Mouse (Mus musculus) gastrocnemius, postnatal 25 days (tissue): ENCODE results near the gene Bloc1s4. TPM values are rescaled to one million over a fixed set of nuclear protein-coding genes. Genes with fewer than 3 reads are reported as not detected.
A peak's percentile ranks its signal among the peaks of the same experiment; 100 is the strongest.

ENCODE experiments used
- DNase-seq: peaks from one replicate; pipeline ENCODE4 v3.0.0; 2022
- total RNA-seq, 2 experiments: library from RNA; stranded (reverse); gene quantifications; 1 replicate in 1 of 2; 2 replicates in 1 of 2; pipeline ENCODE4 v1.2.3; 2021

The Bloc1s4 gene
- total RNA-seq, 2 experiments from 2014 or later, result 6.9 to 8.1 TPM

DNA sequence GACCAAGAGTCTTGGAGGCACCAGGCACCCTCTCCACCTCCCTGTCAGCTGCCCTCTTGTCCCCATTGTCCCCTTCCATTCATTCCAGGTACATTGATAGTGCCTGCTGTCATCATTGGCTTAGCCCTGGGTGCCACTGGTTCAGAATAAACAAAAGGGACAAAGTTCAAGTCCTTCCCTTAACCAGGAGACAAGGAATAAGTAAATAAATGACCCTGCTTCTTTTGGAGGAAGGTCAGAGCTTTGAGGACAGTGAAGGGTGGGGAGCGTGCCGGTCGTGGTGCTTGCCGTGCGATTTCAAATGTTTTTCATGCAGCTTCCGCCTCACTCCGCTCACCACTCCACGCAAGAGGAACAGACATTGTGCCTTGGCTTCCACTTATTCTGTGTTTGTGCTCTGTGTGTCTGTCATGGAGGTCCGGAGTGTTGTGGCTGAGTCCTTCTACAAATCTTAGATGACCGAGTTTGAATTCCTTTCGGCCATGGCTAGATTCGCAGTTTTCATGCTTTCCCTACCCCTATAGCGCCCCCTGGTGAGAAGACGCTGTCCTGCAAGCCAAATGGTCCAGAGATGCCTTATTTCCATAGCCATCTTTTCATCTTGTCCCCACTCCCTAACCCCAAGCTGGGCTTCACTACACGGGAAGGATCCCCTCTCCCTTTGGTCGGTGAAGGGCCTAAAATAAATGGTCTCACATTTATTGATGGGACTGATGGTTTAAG is 6.2 kb downstream of the Bloc1s4 start:
- peak; percentile 48 for DNase-seq

DNA sequence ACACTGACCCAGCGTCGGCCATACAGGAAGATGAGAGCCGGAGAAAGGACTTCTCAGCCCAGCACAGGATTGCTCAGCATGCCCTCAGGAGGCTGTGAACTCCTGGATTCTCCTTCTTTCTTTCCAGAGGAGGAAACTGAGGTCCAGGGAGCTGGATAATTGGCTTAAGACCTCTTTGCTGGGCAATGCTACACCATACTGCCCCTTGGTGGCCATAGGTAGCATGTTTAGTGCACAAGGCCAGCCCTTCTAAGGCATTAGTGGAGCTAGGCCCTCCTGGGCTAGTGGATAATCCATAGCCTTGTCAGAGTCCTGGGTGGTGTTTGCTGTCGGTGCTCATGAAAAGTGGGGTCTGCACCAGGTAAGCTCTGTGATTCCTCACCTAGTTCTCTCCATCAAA is 8.6 kb downstream of the Bloc1s4 start:
- no peak for DNase-seq

DNA sequence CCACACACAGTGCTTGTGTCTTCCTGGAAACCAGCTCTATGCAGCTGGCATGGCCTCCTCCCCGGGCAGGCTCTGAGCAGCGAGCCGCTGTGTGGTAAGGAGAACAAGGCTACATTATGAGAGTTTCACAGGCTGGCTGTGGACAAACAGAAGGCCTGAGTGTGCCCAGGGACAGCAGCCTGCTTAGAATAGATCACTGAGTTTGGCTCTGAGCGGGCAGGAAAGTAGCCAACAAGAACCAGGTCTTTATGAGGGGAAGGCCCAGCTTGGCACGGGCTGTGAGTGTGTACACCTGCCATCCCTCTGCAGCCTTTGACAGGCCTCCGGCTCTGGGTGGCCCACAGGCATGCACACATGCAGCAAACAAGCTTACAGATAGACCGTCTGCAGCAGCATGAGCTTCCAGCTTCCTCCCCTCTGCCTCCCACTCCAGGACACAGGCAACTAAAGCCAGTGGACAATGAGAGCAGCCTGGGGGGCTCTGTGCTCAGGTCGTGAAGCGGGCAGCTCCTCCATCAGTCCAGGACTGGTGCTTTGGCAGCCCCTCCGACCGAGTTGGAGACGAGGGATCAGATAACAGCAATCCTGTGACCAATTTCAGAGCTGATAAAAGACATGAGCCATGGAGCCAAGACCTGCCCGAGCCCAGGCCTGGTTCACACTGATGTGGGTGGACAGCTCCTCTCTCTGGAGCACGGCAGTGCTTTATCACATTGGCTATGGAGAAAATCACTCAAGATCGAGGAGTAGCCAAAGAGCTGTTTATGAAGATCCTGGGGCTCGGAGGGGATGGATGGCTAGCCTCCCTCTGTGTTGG is 9.4 kb downstream of the Bloc1s4 start:
- DNase-seq, result peak; percentile 67

DNA sequence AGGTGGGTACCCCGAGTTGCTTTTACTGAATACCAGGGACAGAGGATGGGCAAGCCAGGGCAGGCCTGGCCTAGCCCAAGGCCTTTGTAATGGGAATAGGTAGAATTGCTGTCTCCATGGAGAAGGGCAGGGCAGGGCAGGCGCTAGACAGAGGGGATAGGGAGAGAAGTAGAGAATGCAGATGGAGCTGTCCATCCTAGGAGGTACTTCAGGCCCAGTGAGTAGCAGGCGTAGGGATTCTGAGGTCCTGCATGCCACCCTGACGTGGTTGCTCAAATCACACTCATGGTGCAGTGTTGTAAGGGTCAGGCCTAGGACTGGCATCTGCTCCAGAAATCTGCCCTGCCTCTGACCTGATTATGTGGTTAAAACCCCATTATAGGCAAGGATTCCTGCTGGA is 10.7 kb downstream of the Bloc1s4 start:
- no peak for DNase-seq

DNA sequence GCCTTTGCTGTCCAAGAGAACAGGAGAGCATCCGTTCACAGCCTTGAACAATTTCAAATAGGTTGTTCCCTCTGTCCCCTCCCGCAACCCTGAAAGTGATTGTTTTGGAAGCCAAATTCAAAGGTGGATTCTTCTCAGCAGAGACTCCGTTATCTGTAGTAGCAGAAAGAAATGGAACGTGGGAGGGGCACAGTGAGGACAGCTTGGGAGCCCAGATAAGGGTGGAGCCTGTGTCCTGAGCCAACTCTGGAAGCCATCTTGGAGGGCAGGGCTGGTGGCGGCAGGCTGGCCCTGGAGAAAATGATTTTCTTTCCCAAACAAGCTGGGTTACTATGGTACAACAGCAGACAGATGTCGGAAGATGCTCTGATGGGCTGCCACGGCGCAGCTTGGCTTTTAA is 12.4 kb downstream of the Bloc1s4 start:
- DNase-seq, result no peak

DNA sequence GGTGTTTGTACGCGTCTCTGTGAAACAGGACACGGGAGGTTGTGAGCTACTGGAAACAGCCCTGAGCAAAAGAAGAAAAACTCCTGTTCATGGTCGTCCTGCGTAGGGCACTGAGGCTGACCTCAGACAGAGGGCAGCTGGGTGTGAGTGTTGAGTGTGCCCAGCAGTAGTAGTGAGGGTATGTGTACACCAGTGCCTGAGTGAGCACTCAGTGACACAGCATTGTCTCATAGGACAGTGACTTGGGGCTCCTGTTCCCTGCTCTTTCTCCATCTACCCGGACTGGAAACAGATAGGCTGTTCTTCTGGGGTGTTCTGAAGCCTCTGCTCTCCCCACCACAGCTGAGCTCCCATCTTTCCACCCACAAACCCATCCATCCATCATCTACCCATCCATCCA is 13.3 kb downstream of the Bloc1s4 start:
- DNase-seq, result no peak

- peak; percentile 3 for DNase-seq
These were observed 15.0 kb downstream of the Bloc1s4 start for GRCm38 (mm10) chr5:36733405-36733804.

DNA sequence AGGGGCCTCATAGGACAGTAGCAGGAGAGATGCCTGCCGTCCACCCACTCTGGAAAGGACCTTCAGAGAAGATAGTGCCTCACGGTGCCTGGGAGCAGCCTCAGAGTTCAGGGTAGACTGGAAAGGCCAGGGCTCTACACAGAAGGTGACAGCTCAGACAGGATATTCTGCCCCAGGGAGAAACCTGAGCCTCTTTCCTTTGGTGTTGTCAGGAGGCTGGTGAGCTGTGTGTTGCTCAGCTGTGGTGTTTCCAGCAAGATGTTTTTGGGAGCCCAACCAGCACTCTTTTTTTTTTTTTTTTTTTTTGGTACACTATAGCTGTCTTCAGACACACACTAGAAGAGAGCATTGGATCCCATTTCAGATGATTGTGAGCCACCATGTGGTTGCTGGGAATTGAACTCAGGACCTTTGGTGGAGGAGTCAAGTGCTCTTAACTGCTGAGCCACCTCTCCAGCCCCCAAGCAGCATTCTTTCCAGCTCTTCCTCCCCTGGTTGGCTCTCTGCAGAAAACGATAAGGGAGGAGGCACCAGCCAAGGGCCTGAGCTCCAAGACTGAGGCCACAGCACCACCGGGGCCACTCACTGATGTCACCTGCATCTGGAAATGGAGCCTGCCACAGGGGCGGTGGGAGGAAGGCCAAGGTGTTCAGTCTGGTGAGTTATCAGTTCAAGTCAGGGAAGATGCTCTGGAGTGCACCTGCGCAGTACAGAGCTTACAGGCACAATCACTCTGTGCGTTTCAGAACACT is 16.4 kb downstream of the Bloc1s4 start:
- no peak for DNase-seq

DNA sequence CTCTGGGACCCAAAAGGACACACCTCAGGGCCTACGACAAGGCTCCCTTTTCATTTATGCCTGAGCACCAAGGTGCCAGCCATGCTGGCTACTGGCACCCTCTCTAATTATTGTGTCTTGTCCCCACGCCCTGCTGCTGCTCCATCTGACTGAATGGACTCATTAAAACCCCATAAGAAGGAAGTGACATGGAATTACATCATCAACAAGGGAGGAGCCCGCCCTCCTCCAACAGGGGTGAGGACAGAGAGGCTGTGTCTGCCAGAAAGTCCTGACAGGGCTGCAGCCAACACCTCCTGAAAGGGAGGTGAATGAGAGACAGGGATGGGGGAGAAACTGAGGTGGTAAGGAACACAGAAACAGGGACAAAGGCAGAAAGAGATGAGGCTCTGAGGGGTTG is 17.8 kb downstream of the Bloc1s4 start:
- DNase-seq, result no peak

DNA sequence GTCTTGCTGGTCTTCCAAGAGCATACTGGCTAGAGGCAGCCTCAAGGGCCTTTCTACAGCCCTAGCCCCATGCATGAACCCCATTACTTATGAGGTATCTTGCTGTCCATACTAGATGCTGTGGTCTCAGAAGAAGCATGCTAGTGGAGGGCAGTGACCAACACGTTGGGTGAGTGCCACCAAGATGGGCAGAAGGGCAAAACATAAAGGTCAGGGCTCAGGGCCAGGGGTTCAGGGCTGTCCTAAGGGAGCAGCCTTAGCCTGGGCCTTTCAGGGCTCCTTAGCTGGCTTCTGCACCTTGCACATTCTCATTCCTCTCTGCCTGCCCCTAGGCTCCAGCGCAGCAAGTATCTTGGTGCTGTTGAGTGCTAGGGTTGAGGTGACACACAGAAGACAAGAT is 18.5 kb downstream of the Bloc1s4 start:
- no peak for DNase-seq

DNA sequence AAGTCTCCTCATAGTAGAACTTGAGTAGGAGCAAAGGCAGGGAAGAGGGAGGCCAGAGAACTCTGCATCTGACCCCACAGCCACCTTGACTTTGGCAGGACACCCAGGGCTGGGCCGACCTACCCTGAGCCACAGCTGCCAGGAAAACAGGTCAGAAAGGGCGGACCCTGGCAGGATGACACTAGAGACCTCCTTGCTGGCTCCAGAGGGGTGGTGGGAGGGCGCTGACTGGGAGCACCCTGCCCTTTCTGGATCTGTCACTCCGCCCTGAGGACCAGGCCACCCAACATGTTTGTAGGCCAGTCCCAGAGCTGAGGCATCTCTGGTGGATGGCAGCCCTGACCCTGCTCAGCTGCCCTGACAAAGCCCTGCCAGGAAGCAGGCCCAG is 19.4 kb downstream of the Bloc1s4 start:
- peak; percentile 61 for DNase-seq

GRCm38 (mm10) chr5:36728403-36729085 is 19.9 kb downstream of the Bloc1s4 start:
- DNase-seq, result no peak

DNA sequence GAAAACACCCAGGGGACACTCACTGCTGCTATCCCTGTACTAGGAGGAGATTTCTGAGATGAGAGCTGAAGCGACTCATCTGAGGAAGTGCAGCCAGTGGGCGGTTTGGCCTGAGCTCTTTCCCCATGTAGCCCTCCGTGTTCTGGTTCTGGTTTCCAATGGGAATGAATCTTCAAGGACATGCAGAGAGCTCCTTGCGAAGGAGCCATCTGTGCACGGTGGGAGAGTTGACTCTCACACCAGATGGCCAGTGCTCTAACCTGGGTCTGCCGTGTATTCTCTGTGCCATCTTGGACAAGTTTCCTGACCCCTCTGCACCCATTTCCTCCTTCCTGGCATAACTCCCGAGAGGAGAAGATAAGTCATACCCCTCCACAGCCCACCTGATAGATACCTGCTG is 20.7 kb downstream of the Bloc1s4 start:
- no peak for DNase-seq

- no peak for DNase-seq
These were observed 21.3 kb downstream of the Bloc1s4 start for GRCm38 (mm10) chr5:36727136-36727535.

DNA sequence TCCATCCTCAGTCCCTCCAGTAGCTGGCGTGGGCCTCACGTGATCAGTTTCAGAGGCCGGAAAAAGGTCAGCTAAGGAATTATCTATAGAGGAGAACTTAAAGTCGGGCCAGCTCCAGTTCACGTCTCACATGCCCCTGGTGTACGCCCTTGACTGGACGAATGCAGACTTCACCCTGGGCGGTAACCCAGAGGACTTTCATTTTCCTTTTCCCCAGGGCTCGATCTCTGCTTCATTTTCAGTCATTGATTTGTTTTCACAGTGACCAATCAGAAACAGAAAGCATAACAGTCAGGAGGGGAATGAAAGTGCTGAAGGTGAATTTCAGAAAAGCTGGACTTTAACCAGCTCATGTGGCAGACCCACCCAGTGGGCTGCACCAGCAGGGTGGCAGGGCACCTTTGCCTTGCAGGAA is 22.1 kb downstream of the Bloc1s4 start:
- DNase-seq, result no peak

GRCm38 (mm10) chr5:36725861-36726260 is 22.6 kb downstream of the Bloc1s4 start:
- DNase-seq, result no peak

DNA sequence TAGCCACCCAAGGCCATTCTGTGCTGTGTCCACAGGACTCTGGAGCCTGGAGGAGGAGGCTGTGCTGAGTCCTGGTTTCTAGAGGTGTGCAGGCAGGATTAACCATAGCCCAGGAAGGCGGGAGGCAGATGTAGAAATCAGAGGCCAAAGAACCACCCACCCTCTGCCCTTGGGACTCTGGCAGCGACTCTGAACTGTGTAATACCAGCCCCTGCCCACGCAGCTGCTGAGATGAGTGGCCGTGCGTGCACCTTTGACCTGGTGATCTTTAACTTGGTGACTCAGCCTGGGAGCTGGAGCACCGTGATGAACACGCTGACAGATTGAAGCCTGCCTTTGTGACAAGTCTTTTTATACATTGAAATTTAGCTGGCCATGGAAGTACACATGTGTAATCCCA is 24.2 kb downstream of the Bloc1s4 start:
- peak; percentile 56 for DNase-seq

GRCm38 (mm10) chr5:36723356-36723755 is 25.1 kb downstream of the Bloc1s4 start:
- no peak for DNase-seq

- DNase-seq, result peak; percentile 36
These were observed 26.0 kb downstream of the Bloc1s4 start for GRCm38 (mm10) chr5:36722415-36722856.

DNA sequence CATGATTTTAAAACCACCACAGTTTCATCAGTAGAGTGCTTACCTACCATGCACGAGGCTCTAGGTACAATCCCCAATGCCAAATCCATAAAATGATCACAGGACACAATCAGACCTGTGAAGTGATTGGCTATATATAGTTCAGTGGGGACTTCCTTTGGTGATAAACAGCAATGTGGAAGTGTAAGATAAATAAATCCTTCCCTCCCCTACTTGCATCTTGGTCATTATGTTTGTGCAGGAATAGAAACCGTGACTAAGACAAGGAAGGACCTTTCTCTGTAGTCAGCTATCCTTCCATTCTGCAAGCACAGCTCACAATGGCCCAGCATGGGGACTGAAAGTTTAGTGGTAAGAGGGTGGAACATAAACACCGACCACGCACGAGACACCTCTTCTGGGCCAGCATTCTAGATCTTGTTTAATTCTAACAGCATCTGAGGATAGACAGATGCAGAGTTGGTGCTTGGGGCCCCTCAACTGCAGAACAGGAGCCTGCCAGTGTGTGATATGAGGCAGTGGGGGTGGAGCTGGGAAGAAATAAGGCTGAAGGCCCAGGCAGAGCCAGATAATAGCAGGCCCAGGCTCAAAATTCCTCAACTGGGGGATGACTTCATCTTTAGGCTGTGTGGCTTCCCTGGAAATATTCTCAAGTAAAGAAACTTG is 27.6 kb downstream of the Bloc1s4 start:
- DNase-seq, result no peak

DNA sequence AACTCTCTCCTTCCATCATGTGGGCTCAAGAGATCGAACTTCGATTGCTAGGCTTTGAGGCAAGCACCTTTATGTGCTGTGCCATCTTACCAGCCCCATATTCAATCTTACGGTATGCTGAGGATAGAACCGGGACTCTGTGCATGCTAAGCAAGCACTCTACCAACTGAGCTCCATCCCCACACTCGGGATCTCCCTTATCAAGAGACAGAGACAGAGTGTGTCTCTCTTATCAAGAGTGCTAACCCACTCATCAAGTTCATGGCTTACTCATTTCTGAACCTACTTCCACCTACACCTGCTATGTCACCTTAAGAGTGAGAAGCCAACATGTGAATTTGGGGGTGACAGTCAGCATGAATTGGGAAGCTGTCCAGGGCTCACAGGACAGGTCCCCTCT is 28.2 kb downstream of the Bloc1s4 start:
- DNase-seq, result no peak

DNA sequence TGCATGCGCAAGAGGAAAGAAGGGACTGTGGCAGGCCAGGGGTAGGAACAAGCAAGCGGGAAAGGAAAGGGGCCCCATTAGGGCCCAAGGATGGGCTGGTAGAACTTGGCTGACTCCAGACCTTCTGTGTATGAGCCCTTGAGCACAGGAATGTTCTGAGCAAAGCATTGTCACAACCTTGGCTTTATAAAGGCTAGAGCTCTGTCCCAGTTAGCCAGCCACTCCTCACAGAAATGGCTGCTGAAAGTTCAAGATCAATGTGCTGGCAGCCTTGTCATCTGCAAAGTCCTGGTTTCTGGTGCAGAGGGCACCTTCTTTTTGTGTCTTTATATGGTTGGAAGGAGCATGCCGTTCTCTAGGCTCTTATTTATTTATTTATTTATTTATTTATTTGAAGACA is 28.8 kb downstream of the Bloc1s4 start:
- DNase-seq, result no peak
